Mouse (Mus musculus) adrenal gland, adult 10 weeks (tissue): ENCODE measurements around the gene Cyp2c66. TPM values are rescaled to one million over a fixed set of nuclear protein-coding genes. Genes with fewer than 3 reads are reported as not detected.

ENCODE experiments used
- polyA plus RNA-seq: library from polyadenylated mRNA; stranded (reverse); fragments of 350-450 nt; fragmentation: Illumina TruSeq; extraction: RNeasy Lipid Tissue Mini Kit (QIAGEN cat#74804); gene quantifications from one replicate; pipeline ENCODE4 v1.2.3, GENCODE M21; 2014; ENCODE audit warnings: low read depth, low replicate concordance

Cyp2c66 gene
- polyA plus RNA-seq, result not detected

DNA sequence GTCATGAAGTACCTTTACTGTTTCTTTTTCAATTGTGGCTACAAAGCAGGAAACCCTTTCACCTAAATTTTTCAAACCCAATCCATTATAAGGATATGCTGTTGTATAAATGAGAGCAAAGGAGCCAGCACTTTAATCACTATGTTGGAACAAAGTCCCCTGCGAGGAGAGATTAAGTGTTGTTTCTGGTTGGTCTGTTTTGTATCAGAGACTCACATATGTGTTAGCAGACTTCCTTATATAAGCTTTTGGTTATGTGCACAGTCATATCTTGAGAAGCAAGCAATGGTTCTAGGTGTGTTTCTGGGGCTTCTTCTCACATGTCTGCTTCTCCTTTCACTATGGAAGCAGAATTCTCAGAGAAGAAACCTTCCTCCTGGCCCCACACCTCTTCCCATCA lies at the start of gene Cyp2c66:
Gene Cyp2c66, plus strand, starts transcription at position 255 of the 400 bp plus-strand sequence.

Other genes with a start within 250 kb of the Cyp2c66 start
- gene Hells, start 183.0 kb upstream of the Cyp2c66 start, polyA plus RNA-seq, result 15.0 TPM
- not detected for gene Cyp2c55, start 106.9 kb upstream of the Cyp2c66 start, polyA plus RNA-seq
- not detected for gene Cyp2c65, start 52.9 kb upstream of the Cyp2c66 start, polyA plus RNA-seq
- gene Cyp2c29, start 155.5 kb downstream of the Cyp2c66 start, polyA plus RNA-seq, result not detected